Mouse (Mus musculus) embryo, embryonic 9.5 days (tissue): ENCODE measurements around the gene Lrrc52.

Source experiments
- DNase-seq: peaks from one replicate; pipeline ENCODE4 v3.0.0-alpha.2; 2017; ENCODE audit errors: extremely low spot score

The Lrrc52 gene

DNA sequence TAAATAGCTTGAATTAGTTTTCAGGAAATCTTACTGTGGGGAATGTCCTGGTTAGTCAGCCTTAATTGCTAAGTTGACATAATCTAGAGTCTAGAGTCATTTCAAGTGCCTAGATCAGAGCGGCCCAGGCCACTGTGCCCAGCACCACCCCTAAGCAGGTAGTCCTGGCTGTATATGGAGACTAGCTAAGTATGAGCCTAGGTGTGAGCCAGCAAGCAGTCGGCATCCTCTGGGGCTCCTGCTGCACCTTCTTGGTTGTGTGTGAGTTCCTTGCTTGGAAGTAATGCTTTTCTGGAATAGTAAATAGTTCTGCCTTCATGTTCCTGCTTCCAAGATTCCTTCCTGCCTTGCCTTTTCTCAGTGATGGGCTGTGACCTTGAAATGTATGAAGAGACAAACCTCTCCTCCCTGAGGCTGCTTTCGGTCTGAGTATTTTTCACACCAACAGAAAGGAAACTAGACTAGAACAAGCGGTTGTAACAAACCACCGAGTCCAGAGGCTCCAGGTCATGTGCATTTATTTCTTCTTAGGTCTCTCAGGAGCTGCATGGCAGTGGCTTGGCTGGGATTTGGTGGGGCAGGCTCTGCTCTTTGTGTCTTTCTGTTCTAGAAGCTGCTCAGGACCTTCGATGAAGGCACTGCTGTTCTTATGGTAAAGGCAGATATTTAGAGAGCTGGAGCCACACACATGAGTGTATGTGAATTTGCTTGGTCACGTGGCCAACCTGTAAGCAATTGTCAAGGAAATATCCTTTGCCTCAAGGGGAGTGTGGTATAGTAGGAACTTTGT, 30.2 kb downstream of the Lrrc52 start:
- no peak for DNase-seq

DNA sequence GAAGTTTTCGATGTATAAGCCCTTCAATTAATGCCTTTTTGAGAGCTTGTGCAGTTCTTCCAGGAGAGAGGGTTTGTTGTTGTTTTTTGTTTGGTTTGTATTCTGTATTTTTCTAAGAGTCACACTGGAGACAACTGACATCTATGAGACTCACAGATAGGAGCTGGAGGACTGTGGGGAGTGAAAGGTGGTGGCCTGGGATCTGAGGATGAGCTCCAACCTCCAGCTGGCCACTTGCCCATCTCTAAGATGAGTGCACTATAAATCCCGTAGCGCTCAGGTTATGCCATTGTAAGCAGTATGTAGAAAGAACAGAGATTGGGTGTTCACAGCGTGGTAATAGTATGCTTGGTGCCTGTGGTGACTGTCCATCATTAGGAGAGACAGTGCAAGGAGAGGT, 31.6 kb downstream of the Lrrc52 start:
- no peak for DNase-seq

DNA sequence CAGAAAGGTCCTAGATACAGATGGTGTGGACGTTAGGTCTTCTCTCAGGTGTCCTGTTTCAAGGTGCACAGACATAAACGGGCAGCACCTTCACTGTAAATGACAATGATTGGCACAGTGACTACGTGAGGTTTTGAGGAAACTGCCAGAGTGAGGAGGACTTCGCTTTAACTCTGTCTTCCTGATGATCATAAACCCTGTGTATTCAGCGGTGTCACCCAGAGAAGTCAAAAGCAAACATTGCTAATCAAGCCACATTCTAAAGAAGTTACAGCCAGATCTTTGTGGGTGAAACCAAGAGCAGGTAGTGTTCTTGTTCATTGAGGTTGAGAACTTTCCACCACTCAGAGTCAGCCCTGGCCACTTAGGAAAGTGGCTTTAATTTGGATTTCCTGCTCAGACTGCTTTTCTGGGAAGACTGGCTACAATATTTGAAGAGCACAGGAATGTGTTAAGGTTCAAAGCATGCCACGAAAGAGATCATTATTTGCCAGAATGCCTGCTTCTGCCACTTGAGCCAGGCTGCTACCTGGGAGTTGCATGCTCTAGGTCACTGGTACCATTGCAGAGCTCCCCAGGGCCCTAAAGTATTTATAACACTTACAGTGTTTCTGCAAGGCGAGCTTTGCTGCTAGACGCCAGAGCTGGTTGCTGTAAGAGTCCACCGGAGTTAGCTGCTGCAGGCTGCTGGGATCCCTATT, 35.5 kb downstream of the Lrrc52 start:
- no peak for DNase-seq

DNA sequence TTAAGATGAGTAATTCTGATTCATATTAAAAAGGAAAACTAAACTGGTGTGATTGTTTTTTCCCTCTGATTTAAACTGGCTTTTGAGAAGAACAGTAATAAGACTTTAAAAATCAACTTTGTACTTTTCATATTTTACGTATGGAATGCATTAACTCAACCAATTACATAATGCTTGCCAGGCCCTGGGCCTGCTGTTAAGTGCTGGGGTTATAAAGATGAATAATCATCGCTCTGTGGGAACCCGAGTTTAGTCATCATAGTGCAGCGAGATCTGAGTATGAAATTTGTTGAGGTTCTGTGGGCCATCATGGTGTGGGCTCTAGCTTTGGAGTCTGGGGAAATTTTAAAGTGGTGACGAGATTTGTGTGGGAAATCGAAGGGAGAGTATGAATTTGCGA, 39.9 kb downstream of the Lrrc52 start:
- DNase-seq, result no peak

DNA sequence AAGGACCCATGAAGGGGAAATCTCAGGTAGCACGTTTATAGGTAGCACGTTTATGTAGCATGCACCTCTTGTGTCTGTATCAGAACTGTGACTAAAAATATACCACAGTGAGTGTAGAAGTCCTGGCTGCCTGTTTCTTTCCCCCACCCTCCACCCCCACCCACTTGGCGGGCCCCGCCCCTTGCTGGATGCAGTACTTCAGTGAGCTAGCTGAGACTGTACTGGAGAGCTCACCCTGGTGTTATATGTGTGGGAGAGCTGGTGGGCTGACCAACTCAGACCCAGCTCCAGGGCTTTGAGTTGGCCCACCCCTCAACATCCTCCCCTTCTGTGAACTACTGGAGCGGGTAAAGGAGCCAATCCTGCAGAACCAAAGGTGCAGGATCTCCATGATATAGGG, 41.0 kb downstream of the Lrrc52 start:
- DNase-seq, result no peak

DNA sequence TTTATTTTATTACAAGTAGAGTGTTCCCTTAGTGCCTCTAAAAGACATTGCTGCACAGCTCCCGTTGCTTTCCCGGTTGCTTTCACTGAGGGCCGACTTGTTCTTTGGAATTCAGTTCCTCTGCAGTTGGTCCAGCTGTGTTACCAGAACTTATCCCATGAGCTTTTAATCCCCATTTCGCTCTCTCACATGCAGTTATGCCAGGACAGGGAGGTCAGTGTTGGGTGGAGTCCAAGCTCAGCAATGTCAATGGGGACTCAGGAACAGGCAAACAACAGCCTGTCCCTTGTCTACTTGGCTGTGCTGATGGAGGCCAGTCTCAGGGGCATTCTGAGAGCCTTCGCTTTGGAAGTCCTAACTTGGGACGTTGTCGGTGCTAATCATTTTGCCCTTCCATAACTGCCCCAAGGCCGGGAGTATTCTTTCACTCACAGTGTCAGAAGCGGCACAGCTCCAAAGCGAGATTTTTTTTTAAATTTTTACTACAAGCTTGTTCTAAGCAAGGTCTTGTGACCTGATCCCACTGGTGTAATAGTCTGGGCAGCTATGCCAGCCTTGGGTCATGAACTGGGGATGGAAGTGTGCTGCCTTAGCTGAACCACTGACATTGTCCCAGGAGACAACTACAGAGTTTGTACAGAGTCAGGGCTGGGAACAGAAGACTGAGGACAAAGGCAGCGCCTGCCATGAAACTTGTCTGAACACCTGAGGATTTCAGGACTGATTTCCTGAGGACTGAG, 43.9 kb downstream of the Lrrc52 start:
- no peak for DNase-seq

DNA sequence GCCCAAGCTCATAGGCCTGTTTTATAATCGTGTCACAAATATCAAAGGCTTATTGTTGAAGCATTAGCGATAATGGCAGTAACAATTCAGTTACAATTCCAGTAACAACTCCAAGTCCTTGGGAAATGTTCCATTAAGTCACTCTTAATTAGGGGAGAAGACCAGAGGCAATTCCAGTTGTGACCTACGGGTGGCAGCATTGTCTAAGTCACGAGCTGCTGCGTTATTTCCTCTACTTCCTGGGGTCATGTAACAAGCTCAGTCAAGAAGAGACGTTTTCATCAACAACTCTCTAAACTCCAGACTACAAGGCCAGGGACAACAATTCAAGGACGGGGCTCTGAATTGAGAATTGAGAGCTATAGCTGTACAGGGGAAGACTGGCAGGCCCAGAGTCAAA, 51.7 kb downstream of the Lrrc52 start:
- DNase-seq, result peak; percentile 79

DNA sequence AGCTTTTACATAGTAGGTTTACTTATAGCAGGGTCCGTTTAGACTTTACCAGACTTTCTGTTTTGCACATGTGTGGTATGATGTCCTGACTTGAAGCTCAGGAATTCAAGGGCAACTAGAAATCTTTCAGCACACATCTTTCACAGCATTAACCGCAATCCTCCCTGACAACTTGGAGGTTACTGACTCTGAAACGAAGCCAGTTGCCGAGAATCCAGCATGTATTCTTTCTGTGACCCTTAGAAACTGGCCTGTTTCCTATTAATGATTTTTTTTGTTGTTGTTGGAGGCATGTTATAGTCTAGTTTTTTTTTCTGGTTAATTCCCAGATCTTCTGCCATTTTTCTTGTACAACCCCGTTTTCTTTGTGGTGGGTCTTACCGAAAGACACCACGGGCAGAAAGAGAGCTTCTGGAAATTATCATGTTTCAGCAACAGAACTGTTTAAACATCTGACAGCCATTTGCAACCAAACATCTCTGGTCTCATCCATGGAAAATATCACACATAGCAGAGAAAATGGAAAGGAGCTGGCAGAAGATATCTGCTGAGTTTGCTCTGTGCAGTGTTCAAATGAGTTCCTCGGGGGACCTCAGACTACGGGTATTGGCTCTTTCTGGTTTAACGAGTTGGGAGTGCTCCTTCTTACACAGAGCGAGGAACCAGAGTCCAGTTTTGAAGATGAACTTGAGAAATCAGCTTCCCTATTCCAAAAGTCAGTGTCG, 54.4 kb downstream of the Lrrc52 start:
- DNase-seq, result no peak

DNA sequence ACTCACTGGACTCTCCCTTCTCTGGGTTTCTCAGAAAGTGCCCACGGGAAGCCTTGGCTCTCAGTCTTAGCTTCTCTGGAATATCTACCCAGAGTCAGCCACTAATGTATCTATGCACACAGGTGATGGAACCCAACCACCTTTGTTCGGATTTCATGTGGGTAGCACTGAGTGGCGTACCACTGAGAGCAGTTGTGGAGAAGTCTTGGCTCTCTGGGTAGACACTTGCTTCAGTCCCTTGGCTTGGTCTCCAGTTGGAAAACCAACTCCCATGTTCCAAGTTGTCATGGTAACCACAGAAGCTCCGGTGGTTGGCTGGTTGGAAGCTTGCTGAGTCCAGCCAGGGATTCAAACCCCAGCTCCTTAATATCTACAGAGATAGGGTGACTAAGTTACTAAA, 57.0 kb downstream of the Lrrc52 start:
- no peak for DNase-seq

DNA sequence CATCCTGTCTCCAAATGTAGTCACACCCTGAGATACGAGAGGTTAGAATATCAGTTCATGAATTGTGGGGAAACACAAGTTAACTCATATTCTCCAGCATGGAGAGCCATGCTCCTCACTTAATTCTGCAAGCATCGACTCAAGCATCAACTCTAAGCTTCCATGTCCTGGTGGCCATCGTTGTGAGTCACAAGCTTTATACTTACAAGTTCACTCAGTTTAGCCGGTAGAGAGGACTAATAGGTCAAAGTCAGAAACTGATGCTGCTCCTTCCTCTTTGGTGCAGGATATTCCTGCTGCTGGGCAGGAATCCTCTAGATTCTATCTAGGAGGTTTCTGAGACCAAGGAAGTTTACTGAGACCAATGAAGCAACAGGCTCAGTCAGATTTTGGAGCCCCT, 61.3 kb downstream of the Lrrc52 start:
- no peak for DNase-seq
